Mouse (Mus musculus): ENCODE results near the gene Prr27. TPM values are rescaled to one million over a fixed set of nuclear protein-coding genes. Genes with fewer than 3 reads are reported as not detected.
A peak's percentile ranks its signal among the peaks of the same experiment; 100 is the strongest.

Prr27 gene
- not detected for total RNA-seq (2021)
- long read RNA-seq, experiment 1, result 0 reads
- long read RNA-seq, experiment 2, result 0 reads

GRCm38 (mm10) chr5:87825386-87825785 lies at the start of gene Prr27:
Prr27 (plus strand) TSS chr5:87825686.
- DNase-seq (ENCODE audit: low spot score in 2 of 2), result no peak

- no peak for DNase-seq (ENCODE audit: low spot score in 2 of 2)
These were observed 42.8 kb upstream of the Prr27 start for GRCm38 (mm10) chr5:87782731-87783130.

GRCm38 (mm10) chr5:87807782-87808181 lies 17.7 kb upstream of the Prr27 start, which contains the start of gene Csn1s2b:
Csn1s2b (plus strand) TSS chr5:87808082.
- no peak for DNase-seq (ENCODE audit: low spot score in 2 of 2)

GRCm38 (mm10) chr5:87809253-87809652 lies 16.2 kb upstream of the Prr27 start:
- no peak for DNase-seq (ENCODE audit: low spot score in 2 of 2)

- no peak for DNase-seq (ENCODE audit: low spot score in 2 of 2)
These were observed 29.7 kb downstream of the Prr27 start for GRCm38 (mm10) chr5:87855136-87855716.

GRCm38 (mm10) chr5:87870084-87870483 lies 44.6 kb downstream of the Prr27 start:
- no peak for DNase-seq (ENCODE audit: low spot score in 2 of 2)

- peak in 1 of 2 experiments; percentile 18 for DNase-seq (ENCODE audit: low spot score in 2 of 2)
These were observed 45.9 kb downstream of the Prr27 start for GRCm38 (mm10) chr5:87871423-87871822.

- DNase-seq (ENCODE audit: low spot score in 2 of 2), result no peak
These were observed 59.2 kb downstream of the Prr27 start, which contains the start of gene Odam for GRCm38 (mm10) chr5:87884729-87885128. Odam (plus strand) TSS chr5:87885029.

Other genes with a start within 250 kb of the Prr27 start
- gene Sult1e1, start 234.1 kb upstream of the Prr27 start, total RNA-seq (2021), result 1 to 10 TPM in 1 of 2 experiments, under 1 TPM in 1; 0.66 to 6.0 TPM
- gene Csn1s1, start 159.5 kb upstream of the Prr27 start, total RNA-seq (2021), result not detected
- gene Csn2, start 126.1 kb upstream of the Prr27 start, total RNA-seq (2021), result not detected
- gene Csn1s2a, start 51.1 kb upstream of the Prr27 start, total RNA-seq (2021), result not detected
- gene Csn1s2b, start 17.6 kb upstream of the Prr27 start, total RNA-seq (2021), result not detected
- gene Odam, start 59.3 kb downstream of the Prr27 start, total RNA-seq (2021), result not detected
- gene Csn3, start 99.9 kb downstream of the Prr27 start, total RNA-seq (2021), result not detected
- gene 2310003L06Rik, start 143.8 kb downstream of the Prr27 start, total RNA-seq (2021), result not detected
- not detected for gene Gm28434, start 143.8 kb downstream of the Prr27 start, total RNA-seq (2021)
- not detected for gene Cabs1, start 153.8 kb downstream of the Prr27 start, total RNA-seq (2021)
- gene Smr3a, start 176.9 kb downstream of the Prr27 start, total RNA-seq (2021), result not detected

All from adrenal gland, adult 18-20 months (tissue).